Mouse (Mus musculus) forebrain, embryonic 14.5 days (tissue): ENCODE measurements around the gene Zcrb1. TPM values are rescaled to one million over a fixed set of nuclear protein-coding genes. Genes with fewer than 3 reads are reported as not detected.

Experiments
- ATAC-seq: fragments of 200-750 bp; cut with Nextera tagmentation; 2 replicates; pipeline ENCODE4 v1.8.0; 2017; ENCODE audit warnings: mild to moderate bottlenecking, moderate library complexity
- DNase-seq: peaks from one replicate; pipeline ENCODE4 v3.0.0-alpha.2; 2015; ENCODE audit warnings: low spot score
- H3K27ac ChIP-seq: fragments of 300-500 bp; sonication (generic); 2 replicates; pipeline ENCODE4 v1.5.1; 2014; ENCODE audit warnings: low read depth, mild to moderate bottlenecking, control low read depth, low read length, moderate library complexity
- H3K27me3 ChIP-seq: fragments of 300-500 bp; sonication (generic); replicated peaks from 2 replicates; pipeline ENCODE4 v1.6.1; 2014; ENCODE audit warnings: low read length, control low read depth, mixed read lengths; ENCODE audit not compliant: control insufficient read depth, insufficient read depth
- H3K36me3 ChIP-seq: fragments of 300-500 bp; sonication (generic); 2 replicates; pipeline ENCODE4 v1.6.1; 2014; ENCODE audit warnings: low read length, control low read depth; ENCODE audit not compliant: control insufficient read depth, insufficient read depth
- H3K4me1 ChIP-seq: fragments of 300-500 bp; sonication (generic); 2 replicates; pipeline ENCODE4 v1.6.1; 2014; ENCODE audit warnings: antibody characterized with exemption, low read length, control low read depth; ENCODE audit not compliant: control insufficient read depth, insufficient read depth
- H3K4me2 ChIP-seq: fragments of 300-500 bp; sonication (generic); 2 replicates; pipeline ENCODE4 v1.6.1; 2014; ENCODE audit warnings: mild to moderate bottlenecking, control low read depth, low read length
- H3K4me3 ChIP-seq: fragments of 300-500 bp; sonication (generic); 2 replicates; pipeline ENCODE4 v1.5.1; 2014; ENCODE audit warnings: low read depth, low read length, control low read depth
- H3K9ac ChIP-seq: fragments of 300-500 bp; sonication (generic); 2 replicates; pipeline ENCODE4 v1.6.1; 2014; ENCODE audit warnings: mild to moderate bottlenecking, low read length, control low read depth, moderate library complexity
- H3K9me3 ChIP-seq: fragments of 300-500 bp; sonication (generic); replicated peaks from 2 replicates; pipeline ENCODE4 v1.6.1; 2016; ENCODE audit warnings: low read length, control low read depth, mixed read lengths; ENCODE audit not compliant: control insufficient read depth
- WGBS: fragments of 180-500 bp; shearing (Covaris S2); extraction: QIAGEN DNeasy Blood & Tissue Kit; methylation state at CpG from one replicate; pipeline ENCODE4 v1.1.7; 2014; 5-methylcytosine and 5-hydroxymethylcytosine counted together
- polyA plus RNA-seq: library from polyadenylated mRNA; unstranded; fragments of >200 nt; fragmentation: Nextera tagmentation; extraction: Ambion mirVana; gene quantifications from 2 replicates; pipeline ENCODE4 v1.2.1, GENCODE M21; 2014

The Zcrb1 gene
- polyA plus RNA-seq, 1 experiment from 2014 or later = 144 TPM

GRCm38 (mm10) chr15:93336925-93337761 is 61.0 kb downstream of the Zcrb1 start, which contains the start of gene Yaf2:
TSS of gene Yaf2 (minus strand) at chr15:93336935.
- H3K4me1 ChIP-seq = peaks cover 3% of the 10 kb centered on the region; the same call in 1 of the 2 replicates
- H3K27ac ChIP-seq = peak within 1 kb of the TSS; percentile 93
- peak; percentile 95 for ATAC-seq
- peak within 1 kb of the TSS; percentile 69 for H3K4me3 ChIP-seq
- H3K36me3 ChIP-seq = 0 out of 2 replicates have a peak, but pooled peaks cover 4% of the 10 kb centered on the region
- peak within 1 kb of the TSS; percentile 88 for H3K9ac ChIP-seq
- WGBS = under 1% methylated on average over 60 of the region's 73 CpGs
- peak within 1 kb of the TSS; percentile 79 for H3K4me2 ChIP-seq
- peak; percentile 92 for DNase-seq
- H3K9me3 ChIP-seq = no peaks in the 10 kb centered on the region
- no peaks in the 10 kb centered on the region for H3K27me3 ChIP-seq

- whole genome bisulfite sequencing = 0% methylated on average over 8 of the region's 52 CpGs
- peak overlapping the region; percentile 93 for H3K27ac ChIP-seq
- H3K27me3 ChIP-seq = no peaks in the 10 kb centered on the region
- ATAC-seq (no peak), DNase-seq (no peak)
- peak overlapping the region; percentile 88 for H3K9ac ChIP-seq
- peaks cover 3% of the 10 kb centered on the region; the same call in 1 of the 2 replicates for H3K4me1 ChIP-seq
- no peaks in the 10 kb centered on the region for H3K9me3 ChIP-seq
- H3K4me3 ChIP-seq = peak overlapping the region; percentile 69
- H3K36me3 ChIP-seq = 0 out of 2 replicates have a peak, but pooled peaks cover 4% of the 10 kb centered on the region
- peak overlapping the region; percentile 79 for H3K4me2 ChIP-seq
These were observed 61.5 kb downstream of the Zcrb1 start for GRCm38 (mm10) chr15:93336658-93336924.

Other genes starting within 250 kb of the Zcrb1 start
- gene Gxylt1, start 123.2 kb downstream of the Zcrb1 start, polyA plus RNA-seq = 7.8 and 9.7 TPM in 2 replicates
- 77.1 and 106 TPM in 2 replicates for gene Yaf2, start 61.4 kb downstream of the Zcrb1 start, polyA plus RNA-seq
- 29.3 and 31.2 TPM in 2 replicates for gene Pphln1, start within 50 bp of the Zcrb1 start, polyA plus RNA-seq
- gene Prickle1, start 197.6 kb upstream of the Zcrb1 start, polyA plus RNA-seq = 11.0 and 15.6 TPM in 2 replicates